Mouse (Mus musculus) testis, postnatal 14 days (tissue): Measurements from ENCODE around the gene Layn.

Experiments used
- DNase-seq: peaks from one replicate; pipeline ENCODE4 v3.0.0; 2021; ENCODE audit warnings: low spot score

Gene Layn

DNA sequence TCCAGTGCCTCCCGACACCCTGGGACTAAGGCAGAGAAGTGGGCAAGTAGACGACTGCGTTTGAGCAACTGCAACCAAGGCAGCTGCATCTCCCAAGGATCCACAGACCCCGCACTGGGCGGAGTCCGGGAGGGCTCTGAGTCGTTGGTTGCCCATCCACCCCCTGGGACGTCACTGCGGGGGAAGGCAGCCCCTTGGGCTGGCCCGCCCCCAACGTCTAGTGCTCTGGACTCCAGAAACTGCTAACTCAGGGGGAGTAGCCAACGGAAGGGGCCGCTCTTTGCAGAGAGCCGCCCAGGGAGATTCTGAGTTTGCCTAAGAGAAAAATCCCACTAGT, at the start of gene Layn:
Gene Layn (minus strand): TSS at position 116 of the 337 bp plus-strand sequence.
- DNase-seq: peak; percentile 81

GRCm38 (mm10) chr9:51114767-51115166, 37.9 kb upstream of the Layn start:
- DNase-seq: no peak

DNA sequence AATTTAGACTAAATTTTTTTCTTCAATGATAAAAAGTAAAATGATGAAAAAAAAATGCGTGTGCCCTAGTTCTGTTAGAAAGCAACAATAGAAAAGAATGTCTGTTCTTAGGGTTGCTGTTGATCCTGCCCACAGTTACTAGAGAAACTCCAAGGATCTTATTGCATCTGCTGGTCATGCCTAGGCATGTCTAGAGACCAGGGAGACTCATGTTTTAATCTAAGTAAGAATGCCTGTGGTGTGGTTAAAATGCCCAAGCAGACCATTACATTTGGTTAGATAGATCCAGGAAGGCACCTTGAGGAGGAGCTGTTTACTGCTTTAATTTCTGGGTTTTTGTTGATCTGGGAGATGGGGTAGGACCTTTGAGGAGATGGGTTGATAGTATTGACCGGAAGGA, 28.9 kb upstream of the Layn start:
- DNase-seq: no peak

DNA sequence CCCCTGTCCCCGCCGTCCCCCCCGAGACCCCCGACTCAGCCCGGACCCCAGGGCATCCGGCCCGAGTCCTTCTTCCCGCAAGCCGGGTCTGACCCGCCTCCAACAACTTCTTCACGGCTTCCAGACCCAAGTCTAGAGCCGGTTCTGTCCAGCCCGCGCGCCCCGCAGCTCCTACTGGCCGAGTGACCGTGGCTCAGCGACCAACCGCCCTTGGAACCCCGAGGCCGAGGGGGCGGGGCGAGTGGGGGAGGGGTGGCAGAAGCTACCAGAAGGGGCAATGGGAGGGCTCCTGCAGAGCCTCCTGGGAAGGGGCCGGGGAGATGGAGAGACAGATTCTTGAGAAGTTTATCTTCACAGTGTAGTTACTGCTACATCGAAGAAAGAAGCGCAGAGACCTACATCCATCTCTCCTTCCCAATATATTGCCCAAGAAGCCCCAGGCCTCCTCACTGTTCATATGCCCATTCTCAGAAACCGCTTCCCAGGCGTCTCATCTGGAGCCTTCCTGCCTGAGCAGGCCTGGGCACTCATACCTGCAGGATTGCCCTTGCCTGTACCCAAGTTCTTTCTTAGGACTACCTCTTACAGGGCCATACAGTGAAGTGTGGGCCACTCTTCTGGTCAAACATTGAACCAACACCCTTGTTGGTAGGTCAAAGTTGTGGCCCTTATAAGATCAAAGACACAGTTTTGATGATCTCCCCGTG, 27.1 kb upstream of the Layn start:
- DNase-seq: peak; percentile 79

DNA sequence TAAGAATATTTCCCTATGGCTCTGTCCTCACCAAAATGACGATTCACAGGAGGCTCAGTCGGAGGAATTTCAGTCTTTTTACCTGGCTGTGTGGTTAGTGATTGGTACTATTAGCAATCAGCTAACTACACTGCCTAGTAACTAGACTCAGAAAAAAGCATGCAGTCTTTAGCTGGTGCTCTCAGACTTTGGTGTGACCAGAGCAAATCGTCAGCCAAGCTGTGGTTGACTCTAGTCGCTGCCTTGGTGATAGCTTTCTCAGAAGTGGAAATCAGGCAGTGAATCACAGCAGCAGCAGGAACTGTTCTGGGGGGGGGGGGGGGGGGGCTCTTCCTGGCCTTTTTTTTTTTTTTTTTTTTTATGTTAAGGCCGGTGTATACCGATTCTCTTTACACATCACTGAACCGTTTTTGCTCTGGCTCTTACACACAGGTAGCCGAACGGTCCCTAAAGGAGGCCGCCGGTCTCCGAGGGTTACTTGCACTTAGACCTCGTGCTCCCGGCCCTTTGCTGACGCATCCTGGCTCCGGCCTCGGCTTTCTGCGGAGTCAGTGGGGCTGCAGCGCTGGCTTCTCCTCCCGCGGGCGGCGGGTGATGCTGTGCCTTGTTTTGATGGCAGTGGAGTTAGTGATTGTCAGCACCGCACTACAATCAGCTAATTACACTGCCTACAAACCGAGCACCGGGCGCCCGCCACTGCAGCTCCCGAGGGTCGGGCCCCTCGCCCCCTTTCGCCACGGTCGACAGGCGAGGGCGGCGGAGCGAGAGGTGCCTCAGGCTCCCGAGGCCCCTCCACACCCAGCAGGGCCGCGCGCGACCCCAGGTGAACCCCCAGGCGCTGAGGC, 26.3 kb upstream of the Layn start:
- DNase-seq: peak; percentile 70

DNA sequence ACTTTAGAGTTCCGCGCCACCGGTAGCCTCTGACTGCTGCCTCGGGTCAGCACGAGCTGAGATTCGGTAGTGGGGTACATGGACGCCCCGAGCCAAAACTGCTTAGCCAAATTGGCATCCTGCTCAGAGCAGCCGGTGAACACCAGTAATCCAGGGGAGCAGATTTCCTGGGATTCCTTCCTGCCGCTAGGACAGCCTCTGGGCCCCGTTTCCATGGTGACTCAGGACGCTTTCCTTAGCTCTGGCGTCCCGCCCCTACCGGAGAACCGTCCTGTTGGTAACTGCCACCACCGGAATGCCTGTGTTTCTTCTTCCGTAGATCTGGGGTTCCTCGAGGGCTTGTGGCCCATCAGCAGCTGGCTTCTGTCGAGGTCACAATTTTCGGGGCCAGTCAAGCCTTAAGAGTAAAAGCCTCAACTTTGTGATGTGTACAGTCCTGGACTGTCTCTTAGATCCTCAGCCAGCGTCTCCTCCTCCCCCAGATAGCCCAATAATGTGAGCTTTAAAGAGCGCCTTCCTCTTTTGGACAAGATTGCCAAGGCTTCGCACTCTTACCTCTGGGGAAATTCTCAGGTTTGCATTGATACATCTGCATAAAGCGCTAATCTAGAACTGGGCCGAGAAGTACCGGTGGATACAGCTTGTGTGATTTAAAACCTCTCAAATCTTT, 25.0 kb upstream of the Layn start, which contains the start of gene 4833427G06Rik:
Gene 4833427G06Rik (minus strand): TSS at position 323 of the 670 bp plus-strand sequence.
- DNase-seq: peak; percentile 57

DNA sequence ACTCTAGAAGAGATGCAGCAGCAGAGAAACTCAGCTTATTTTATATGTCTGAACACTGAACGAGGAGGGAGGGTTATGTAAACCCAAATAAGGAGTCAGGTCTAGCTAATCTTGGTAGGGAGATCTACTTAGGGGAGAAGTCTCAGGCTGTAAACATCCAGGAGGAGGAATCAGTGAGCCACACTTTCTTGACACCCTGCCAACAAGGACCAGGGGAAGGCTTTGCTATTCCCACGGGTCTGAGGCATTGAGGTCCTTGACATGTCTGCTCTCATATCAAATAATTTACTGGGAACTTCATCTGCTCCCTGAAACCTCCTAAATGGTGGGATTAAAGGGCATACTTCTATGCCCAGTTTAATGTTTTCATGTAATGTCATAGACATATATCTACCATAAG, 19.4 kb upstream of the Layn start:
- no peak for DNase-seq

DNA sequence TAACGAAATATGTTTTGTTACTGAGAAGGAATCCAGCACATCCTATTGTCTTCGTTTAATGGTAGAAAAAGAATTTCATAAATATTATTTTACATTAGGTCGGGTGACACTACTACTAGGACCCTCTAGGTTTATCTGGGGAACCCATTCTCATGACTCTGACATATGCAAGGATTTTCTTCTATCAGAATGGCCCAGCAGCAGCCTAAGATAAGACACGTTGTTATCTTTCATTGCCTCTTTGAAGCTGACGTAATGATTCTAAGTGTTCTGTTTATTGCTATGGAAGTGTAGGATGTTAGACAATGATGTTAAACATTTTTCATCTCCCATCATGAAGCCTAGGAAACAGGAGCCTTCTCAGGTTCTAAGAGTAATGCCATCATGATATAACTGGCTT, 16.8 kb upstream of the Layn start:
- DNase-seq: no peak

GRCm38 (mm10) chr9:51081614-51082013, 4.7 kb upstream of the Layn start:
- no peak for DNase-seq

DNA sequence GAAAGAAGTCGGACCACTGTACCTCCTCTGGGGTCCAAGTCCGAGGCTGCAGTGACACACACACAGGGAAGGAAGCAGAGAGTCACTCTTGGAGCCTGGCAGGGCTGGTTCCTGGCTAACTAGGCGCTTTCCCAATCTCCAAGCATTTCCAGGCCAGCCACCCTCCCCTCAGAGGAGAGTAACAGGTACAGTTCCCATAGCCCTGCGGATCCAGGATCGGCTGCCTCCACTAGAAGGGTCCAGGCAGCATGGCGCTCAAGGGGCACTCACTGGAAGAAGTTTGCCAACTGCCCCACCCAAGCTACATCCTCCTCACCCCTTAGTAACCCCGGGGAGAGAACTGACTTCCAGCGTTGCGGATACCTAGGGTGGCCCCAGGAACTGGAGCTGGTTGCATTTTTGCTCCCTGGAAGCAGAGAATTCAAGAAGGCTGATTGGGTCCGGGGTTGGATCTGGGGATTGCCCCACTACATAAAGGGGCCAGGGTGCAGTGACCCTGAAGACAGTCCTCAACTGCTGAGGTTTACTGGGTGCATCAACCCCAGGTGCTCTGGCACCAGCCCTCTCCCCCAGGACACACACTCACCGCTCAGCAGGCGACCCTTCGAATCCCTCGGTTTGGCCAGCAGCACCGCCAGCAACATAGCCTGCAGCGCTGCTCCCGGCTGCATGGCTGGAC, 455 bp downstream of the Layn start:
- no peak for DNase-seq

DNA sequence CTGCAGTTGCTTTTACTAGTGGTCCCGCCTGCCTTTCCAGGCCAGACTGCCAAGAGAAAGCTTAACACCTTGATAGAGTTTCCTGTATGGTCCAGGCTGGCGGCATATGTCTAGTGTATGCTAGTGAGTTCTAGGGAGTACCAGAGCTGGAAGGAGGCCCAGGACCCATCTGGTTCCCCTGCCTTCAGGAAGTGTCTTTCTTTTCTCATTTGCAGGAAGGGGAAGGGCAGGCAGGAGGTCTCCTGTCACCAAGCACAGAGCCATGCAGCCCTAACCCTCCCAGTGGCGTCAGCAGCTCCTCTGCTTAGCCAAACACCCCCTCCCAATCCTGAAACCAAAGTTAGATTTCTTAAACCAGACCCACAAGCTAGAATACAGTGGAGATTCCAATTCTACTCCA, 1.1 kb downstream of the Layn start:
- no peak for DNase-seq

- DNase-seq: no peak
These were observed 6.1 kb downstream of the Layn start for GRCm38 (mm10) chr9:51070801-51071200.

GRCm38 (mm10) chr9:51068202-51068601, 8.7 kb downstream of the Layn start:
- no peak for DNase-seq

- no peak for DNase-seq
These were observed 16.3 kb downstream of the Layn start, which contains the start of gene Btg4 for GRCm38 (mm10) chr9:51060601-51061000. Gene Btg4, plus strand, starts transcription at chr9:51060901.

DNA sequence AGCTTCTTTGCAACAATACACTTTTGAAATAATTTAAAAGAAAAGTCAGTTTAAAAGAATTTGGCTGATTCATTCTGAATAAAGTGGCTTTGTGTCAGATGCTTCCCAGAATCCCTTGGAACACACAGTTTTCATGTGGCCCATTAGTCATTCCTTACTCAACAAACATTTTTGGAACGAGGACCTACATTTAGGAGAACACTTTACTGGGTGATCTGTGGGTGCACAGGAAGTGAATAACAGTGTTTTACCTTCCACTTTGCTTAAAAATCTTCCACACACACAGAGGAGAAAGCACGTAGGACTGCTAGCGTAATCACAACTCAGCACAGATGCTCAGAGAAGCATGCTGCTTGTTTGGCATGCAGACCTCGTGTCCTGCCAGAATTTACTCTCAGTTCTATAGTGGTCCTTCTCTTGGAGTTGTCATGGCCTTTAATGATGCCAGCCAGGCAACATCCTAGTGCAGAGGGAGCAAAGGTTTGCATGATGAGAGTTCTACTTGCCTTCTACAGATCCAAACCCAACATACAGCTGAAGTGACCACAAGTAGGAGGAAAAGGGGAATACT, 17.9 kb downstream of the Layn start:
- no peak for DNase-seq

DNA sequence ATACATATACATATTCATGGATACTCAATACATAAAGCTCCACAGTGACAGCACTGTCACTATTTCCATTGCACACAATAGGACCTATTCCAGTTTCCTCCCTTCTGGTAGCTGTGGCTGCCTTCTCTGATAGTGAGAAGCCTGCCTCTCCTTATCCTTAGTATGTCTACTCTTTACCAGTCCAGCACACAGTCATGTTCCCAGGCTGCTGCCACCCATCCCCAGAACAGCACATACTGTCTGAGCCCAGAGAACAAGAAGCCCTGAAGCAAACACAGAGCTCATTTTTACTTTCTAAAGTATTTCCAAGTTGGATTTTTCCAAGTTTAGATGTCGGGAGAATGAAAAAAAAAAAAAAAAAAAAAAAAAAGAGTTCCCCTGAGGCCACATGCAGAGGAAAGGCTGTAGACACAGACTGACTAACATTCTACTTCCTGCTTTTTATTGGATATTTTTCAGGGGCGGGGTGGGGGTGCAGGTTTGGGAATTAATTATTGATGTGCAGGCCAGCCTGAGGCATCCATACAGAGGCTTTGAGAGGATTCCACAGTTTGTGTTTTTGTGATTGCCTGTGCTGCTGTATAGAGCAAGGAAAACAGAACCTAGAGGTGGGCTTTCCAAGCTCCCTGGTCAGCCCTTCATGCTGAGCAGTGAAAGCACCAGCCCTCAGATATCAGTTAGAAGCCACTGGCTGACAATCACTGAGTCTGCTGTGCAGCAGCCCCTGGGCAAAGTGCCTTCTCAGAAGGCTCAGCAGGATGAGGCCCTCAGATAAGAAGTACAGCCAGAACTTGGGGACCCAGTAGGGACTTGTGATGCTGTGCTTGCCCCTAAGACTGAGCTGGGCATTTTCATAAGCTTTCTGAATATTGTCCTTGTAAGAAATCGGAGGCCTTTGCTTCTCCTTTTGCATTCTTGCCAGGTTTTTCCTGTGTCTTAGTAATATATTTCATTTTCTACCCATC, 20.3 kb downstream of the Layn start:
- no peak for DNase-seq

DNA sequence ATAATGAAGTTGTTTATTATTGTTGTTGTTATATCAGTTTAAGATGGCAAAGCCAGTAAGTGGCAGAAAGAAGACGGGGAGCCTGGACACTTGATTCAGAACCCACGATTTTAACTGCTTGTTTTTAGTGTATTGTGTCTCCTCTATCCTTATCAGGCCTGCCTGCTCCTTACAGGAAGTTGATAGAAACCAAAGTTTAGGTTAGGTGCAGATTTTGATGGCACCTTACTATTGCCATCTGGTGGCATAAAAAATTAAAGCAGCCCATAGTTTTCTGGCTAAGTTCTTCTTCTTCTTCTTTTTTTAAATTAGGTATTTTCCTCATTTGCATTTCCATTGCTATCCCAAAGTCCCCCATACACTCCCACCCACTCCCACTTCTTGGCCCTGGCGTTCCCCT, 24.7 kb downstream of the Layn start:
- no peak for DNase-seq

DNA sequence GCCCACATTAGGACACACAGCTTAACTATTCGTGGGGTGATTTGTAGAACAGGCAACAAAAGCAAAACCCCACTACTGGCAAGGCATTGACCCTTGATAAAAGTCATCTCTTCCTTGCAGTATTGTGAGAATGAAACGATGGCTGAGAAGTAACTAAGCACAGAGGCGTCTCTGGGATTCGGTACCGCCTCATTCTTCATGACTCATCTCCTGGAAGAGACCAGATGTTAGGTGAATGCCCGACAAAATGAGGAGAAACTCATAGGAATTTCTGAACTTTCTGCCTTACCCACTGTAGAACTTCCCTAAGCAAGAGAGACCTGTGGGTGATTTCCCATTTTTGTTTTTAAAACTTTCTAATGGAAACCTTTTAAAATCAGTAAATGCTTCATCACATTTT, 34.8 kb downstream of the Layn start:
- no peak for DNase-seq

GRCm38 (mm10) chr9:51041491-51041980, 35.4 kb downstream of the Layn start:
- no peak for DNase-seq

- DNase-seq: no peak
These were observed 43.9 kb downstream of the Layn start for GRCm38 (mm10) chr9:51032785-51033529.
